Mouse (Mus musculus) olfactory bulb, adult 2 months (tissue): Measurements from ENCODE around the gene Sphk1. TPM values are rescaled to one million over a fixed set of nuclear protein-coding genes. Genes with fewer than 3 reads are reported as not detected.
A peak's percentile ranks its signal among the peaks of the same experiment; 100 is the strongest.

Source experiments
- H3K27ac ChIP-seq: fragments of 200-500 bp; 2 replicates; pipeline ENCODE4 v1.5.1; 2012; ENCODE audit warnings: low read depth, low read length; ENCODE audit not compliant: insufficient read depth
- H3K4me1 ChIP-seq: fragments of 200-500 bp; 2 replicates; pipeline ENCODE4 v1.6.1; 2012; ENCODE audit warnings: low read length; ENCODE audit not compliant: control insufficient read depth, insufficient read depth
- H3K4me3 ChIP-seq: fragments of 200-500 bp; 2 replicates; pipeline ENCODE4 v1.5.1; 2012; ENCODE audit warnings: mild to moderate bottlenecking, low read depth, low read length, moderate library complexity; ENCODE audit not compliant: insufficient read depth
- CTCF ChIP-seq: fragments of 200-500 bp; IDR thresholded peaks from 2 replicates; pipeline ENCODE4 v1.5.1; 2012; ENCODE audit warnings: low read depth, mild to moderate bottlenecking, low read length, moderate library complexity; ENCODE audit not compliant: insufficient read depth
- POLR2A ChIP-seq: fragments of 200-500 bp; IDR thresholded peaks from 2 replicates; pipeline ENCODE4 v1.6.1; 2012; ENCODE audit warnings: mild to moderate bottlenecking, low read depth, low read length, moderate library complexity; ENCODE audit not compliant: insufficient read depth
- WGBS: fragments of 180-500 bp; shearing (Covaris S2); methylation state at CpG from one replicate; pipeline ENCODE4 v1.1.7; 2018; 5-methylcytosine and 5-hydroxymethylcytosine counted together
- polyA plus RNA-seq: library from polyadenylated mRNA; stranded (reverse); fragments of >200 nt; gene quantifications from 2 replicates; pipeline ENCODE4 v1.2.4, GENCODE M21; 2012; ENCODE audit warnings: low replicate concordance; ENCODE audit not compliant: missing spikeins, insufficient read depth, insufficient read length

The Sphk1 gene
- polyA plus RNA-seq, 1 experiment: not detected

GRCm38 (mm10) chr11:116580711-116581375, 50.1 kb downstream of the Sphk1 start:
- WGBS: 2% methylated on average over 89 of the region's 91 CpGs
- peak overlapping the region; percentile 85 for H3K27ac ChIP-seq
- TF ChIP-seq CTCF (no peak), POLR2A (no peak)

GRCm38 (mm10) chr11:116581376-116581814, 50.7 kb downstream of the Sphk1 start, which contains the start of gene Ube2o:
Ube2o (minus strand) TSS chr11:116581447.
- 5% methylated on average over 49 of the region's 51 CpGs for WGBS
- Histone ChIP-seq H3K27ac (peak within 1 kb of the TSS; percentile 85), H3K4me1 (peaks cover 12% of the 10 kb centered on the region), H3K4me3 (peak within 1 kb of the TSS; percentile 97)
- TF ChIP-seq POLR2A (peak; percentile 49), CTCF (peak; percentile 76)

More at GRCm38 (mm10) chr11:116580711-116581375, 50.1 kb downstream of the Sphk1 start:
- peaks cover 18% of the 10 kb centered on the region for H3K4me1 ChIP-seq
- H3K4me3 ChIP-seq: peak overlapping the region; percentile 97

GRCm38 (mm10) chr11:116585682-116586081, 55.0 kb downstream of the Sphk1 start:
- peaks cover 11% of the 10 kb centered on the region for H3K4me1 ChIP-seq
- WGBS: 94% methylated on average over 6 of the region's 6 CpGs
- no peak for TF ChIP-seq POLR2A
- TF ChIP-seq CTCF: no peak

More at GRCm38 (mm10) chr11:116585682-116586081, 55.0 kb downstream of the Sphk1 start:
- no peak overlapping the region for H3K4me3 ChIP-seq
- H3K27ac ChIP-seq: no peak overlapping the region

Other genes with a start within 250 kb of the Sphk1 start
- not detected in 2 replicates for gene Galr2, start 250.0 kb upstream of the Sphk1 start, polyA plus RNA-seq
- not detected in 2 replicates for gene Exoc7, start 223.7 kb upstream of the Sphk1 start, polyA plus RNA-seq
- not detected in 2 replicates for gene Foxj1, start 195.5 kb upstream of the Sphk1 start, polyA plus RNA-seq
- gene Rnf157, start 117.9 kb upstream of the Sphk1 start, polyA plus RNA-seq: 199 TPM in 1 of 2 replicates, not detected in the other
- not detected in 2 replicates for gene Ubald2, start 96.8 kb upstream of the Sphk1 start, polyA plus RNA-seq
- not detected in 2 replicates for gene Qrich2, start 64.7 kb upstream of the Sphk1 start, polyA plus RNA-seq
- gene Prpsap1, start 36.7 kb upstream of the Sphk1 start, polyA plus RNA-seq: not detected in 2 replicates
- gene Ube2o, start 50.5 kb downstream of the Sphk1 start, polyA plus RNA-seq: not detected in 2 replicates
- not detected in 2 replicates for gene Aanat, start 55.5 kb downstream of the Sphk1 start, polyA plus RNA-seq
- not detected in 2 replicates for gene Rhbdf2, start 96.1 kb downstream of the Sphk1 start, polyA plus RNA-seq
- gene Prcd, start 122.6 kb downstream of the Sphk1 start, polyA plus RNA-seq: not detected in 2 replicates
- not detected in 2 replicates for gene Cygb, start 123.4 kb downstream of the Sphk1 start, polyA plus RNA-seq
- gene St6galnac1, start 244.6 kb downstream of the Sphk1 start, polyA plus RNA-seq: not detected in 2 replicates